Mouse (Mus musculus) cerebellum, adult (tissue): ENCODE data around the gene Pigg.
"Not testable (repeated sequence)": the region's sequence is repeated elsewhere in the genome, so short reads cannot be mapped to it uniquely, and the experiment has no call there.

Experiments used
- ATAC-seq: cut with Nextera tagmentation; 2 replicates; pipeline ENCODE4 v1.9.2; 2017; ENCODE audit warnings: mild to moderate bottlenecking, moderate library complexity, mixed read lengths; ENCODE audit not compliant: insufficient number of reproducible peaks, low FRiP score, low TSS enrichment

Gene Pigg

DNA sequence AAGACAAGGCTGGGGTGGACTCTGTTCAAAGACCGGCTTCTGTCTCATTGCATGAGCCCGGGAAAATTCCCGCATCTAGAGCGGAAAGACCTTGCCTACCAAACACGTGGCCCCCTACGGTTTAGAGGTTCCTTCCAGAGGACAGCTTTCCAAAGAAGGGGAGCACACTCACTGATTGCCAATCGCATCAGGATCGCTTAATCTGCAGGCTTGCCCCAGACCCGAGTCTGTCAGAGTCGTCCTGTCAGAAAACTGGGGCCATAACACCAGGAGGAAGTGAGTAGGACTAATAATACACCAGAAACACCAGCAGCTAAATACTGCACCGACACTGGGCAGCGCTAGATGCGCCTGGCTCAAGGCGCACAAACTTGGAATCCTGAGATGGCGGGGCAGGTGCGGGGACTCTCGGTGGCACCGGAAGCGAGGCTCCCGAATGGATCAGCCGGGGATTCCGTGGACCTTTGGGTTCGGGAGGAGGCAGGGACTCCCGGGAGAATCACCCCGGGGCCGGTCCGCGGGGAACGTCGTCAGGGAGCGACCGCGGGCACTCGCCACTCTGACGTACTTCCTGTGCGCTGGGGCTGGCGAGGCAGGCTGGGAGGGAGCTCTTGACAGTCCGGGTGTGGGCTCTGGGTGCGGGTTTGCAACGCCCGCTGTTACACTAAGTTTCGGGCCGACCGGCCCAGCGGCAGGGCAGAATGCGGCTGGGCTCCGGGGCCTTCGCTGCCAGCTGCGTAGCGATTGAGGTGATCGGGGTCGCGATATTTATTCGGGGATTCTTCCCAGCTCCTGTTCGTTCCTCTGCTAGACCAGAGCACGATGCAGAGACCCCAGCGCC is at the start of gene Pigg:
Gene Pigg, plus strand, starts transcription at position 386 of the 841 bp plus-strand sequence.
- ATAC-seq = peak; percentile 98

DNA sequence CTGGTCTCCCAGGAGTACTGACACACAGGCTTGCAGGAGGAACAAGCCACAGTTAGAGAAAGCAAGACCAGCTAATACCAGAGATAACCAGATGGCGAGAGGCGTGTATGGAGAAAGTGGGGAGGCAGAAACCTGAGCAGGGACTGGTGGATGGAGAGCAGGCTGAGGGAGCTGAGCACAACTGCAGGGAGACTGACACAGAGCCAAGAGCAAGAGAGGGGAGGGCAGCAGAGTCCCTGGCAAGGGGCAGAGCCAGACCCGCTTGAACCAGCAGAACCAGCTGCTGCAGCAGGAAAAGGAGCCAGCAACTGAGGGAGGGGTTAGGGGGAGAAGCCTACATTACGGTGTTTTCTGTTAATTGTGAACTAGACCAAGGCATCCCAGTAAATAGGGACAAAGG is 49.7 kb upstream of the Pigg start:
- peak; percentile 15; the same call in 1 of the 2 replicates for ATAC-seq

DNA sequence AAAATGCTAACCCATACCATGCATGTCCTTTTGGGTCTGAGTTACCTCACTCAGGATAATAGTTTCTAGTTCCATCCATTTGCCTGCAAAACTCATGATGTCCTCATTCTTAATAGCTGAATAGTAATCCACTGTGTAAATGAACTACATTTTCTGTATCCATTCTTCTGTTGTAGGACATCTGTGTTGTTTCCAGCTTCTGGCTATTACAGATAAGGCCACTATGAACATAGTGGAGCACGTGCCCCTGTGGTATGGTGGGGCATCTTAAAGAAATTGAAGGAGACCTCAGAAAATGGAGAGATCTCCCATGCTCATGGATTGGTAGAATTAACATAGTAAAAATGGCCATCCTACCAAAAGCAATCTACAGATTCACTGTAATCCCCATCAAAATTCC is 48.6 kb upstream of the Pigg start:
- not testable (repeated sequence) for ATAC-seq

- ATAC-seq = no peak
Observed at GRCm38 (mm10) chr5:108266990-108267389, 45.4 kb upstream of the Pigg start.

DNA sequence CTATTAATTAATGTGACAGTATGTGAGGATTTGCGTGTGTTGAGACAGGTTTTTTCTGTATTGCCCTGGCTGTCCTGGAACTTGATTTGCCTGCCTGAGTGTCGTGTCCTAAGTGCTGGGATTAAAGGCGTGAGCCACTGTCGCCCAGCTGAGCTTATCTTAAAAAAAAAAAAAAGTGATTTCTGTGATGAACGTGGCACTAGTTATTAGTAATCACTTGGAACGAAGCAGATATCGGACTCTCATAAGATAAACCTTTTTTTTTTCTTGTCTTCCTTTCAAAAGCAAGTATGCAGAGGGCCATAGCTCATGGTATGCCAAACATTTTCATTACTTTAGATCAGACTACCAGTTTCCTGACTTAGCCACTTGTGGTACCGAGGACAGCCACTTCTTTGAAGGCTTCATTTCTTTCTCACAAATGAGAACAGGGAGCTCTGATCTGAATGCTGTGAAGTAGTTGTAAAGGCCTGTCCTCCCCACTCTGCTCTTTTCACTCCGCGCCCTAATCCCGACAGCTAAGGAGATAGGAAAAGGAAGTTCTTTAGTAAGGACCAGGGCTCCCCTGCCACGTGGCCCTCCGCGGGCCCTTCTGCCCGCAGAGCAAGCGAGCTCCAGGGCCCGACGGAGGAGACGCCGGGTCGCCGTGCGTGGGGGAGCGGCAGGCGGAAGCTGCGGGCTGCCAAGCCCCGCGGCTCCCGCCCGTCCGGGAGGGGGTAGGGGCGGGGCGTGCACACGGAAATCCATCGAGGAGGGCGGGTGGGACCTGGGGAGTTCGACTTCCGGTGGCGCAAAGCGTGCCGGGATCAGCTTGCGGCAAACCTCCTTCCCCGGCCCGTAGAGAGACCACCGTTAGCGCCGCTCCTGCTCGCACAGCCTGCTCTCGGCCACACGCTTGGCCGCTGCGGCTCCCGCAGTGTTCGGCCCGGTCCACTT is 44.0 kb upstream of the Pigg start, which contains the start of gene Dr1:
Gene Dr1, plus strand, starts transcription at position 771 of the 936 bp plus-strand sequence.
- peak; percentile 95 for ATAC-seq

- no peak; the same call in 1 of the 2 replicates for ATAC-seq
Observed at GRCm38 (mm10) chr5:108269063-108269810, 43.2 kb upstream of the Pigg start.

GRCm38 (mm10) chr5:108269811-108270151 is 42.6 kb upstream of the Pigg start:
- ATAC-seq = no peak

DNA sequence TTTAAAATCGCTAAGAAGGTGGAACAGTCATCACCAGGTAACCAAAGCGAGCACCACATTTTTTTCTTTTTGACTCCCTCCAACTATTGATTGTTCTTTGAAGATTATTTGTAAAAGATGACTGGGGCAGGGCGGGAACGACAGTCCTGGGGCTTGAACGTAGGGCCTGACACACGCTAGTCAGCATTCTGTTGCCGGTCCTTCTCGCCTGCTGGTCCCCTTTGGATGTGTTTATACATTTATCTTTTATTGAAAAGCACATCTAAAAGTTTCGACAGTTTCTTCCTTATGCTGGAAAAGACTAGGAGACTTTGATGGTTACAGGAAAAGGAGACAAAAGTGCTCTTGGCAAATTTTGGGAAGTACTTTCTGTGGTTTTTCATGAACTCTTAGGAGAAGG is 42.0 kb upstream of the Pigg start:
- ATAC-seq = no peak

- not testable (repeated sequence) for ATAC-seq
Observed at GRCm38 (mm10) chr5:108271345-108271744, 41.1 kb upstream of the Pigg start.

GRCm38 (mm10) chr5:108286957-108287356 is 25.5 kb upstream of the Pigg start:
- ATAC-seq = no peak

DNA sequence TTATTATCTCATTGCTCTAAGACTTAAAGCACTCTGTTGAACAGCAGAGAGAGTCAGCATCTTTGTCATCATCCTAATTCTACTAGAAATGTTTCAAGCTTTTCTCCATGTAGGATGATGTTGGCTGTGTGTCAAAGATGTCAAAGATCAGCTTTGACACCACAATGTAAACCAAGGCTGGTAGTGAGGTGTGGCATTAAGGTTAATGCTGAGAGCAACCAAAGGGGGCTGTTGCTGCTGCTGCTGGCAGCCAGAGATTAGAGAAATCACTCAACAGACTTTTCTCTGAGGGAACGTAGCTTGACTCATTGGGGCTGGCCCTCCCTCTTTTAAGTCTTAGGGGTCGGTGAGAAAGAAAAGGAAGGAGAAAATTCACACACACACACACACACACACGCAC is 10.8 kb upstream of the Pigg start:
- ATAC-seq = no peak

GRCm38 (mm10) chr5:108313065-108313860 is 854 bp downstream of the Pigg start:
- no peak for ATAC-seq

- ATAC-seq = no peak
Observed at GRCm38 (mm10) chr5:108331051-108331450, 18.6 kb downstream of the Pigg start.

- ATAC-seq = no peak
Observed at GRCm38 (mm10) chr5:108337385-108337784, 25.0 kb downstream of the Pigg start.

- no peak for ATAC-seq
Observed at GRCm38 (mm10) chr5:108338049-108338448, 25.6 kb downstream of the Pigg start.

- no peak for ATAC-seq
Observed at GRCm38 (mm10) chr5:108343680-108344170, 31.3 kb downstream of the Pigg start.

- no peak for ATAC-seq
Observed at GRCm38 (mm10) chr5:108345313-108346071, 33.1 kb downstream of the Pigg start.

- ATAC-seq = no peak
Observed at GRCm38 (mm10) chr5:108347843-108348242, 35.4 kb downstream of the Pigg start.
